Mouse (Mus musculus): ENCODE measurements around the gene Olfr1040. TPM values are rescaled to one million over a fixed set of nuclear protein-coding genes. Genes with fewer than 3 reads are reported as not detected.

Gene Olfr1040
- polyA plus RNA-seq, 1 experiment from 2014 or later: not detected

Other genes starting within 250 kb of the Olfr1040 start
- gene Olfr1024, start 241.7 kb downstream of the Olfr1040 start, polyA plus RNA-seq (2015; fragmentation: Nextera tagmentation; extraction: Ambion mirVana): not detected in 2 replicates
- not detected in 2 replicates for gene Olfr1025-ps1, start 231.5 kb downstream of the Olfr1040 start, polyA plus RNA-seq (2015; fragmentation: Nextera tagmentation; extraction: Ambion mirVana)
- not detected in 2 replicates for gene Olfr1026, start 225.2 kb downstream of the Olfr1040 start, polyA plus RNA-seq (2015; fragmentation: Nextera tagmentation; extraction: Ambion mirVana)
- not detected in 2 replicates for gene Olfr1028, start 196.3 kb downstream of the Olfr1040 start, polyA plus RNA-seq (2015; fragmentation: Nextera tagmentation; extraction: Ambion mirVana)
- gene Olfr1029, start 172.8 kb downstream of the Olfr1040 start, polyA plus RNA-seq (2015; fragmentation: Nextera tagmentation; extraction: Ambion mirVana): not detected in 2 replicates
- gene Olfr1030, start 167.5 kb downstream of the Olfr1040 start, polyA plus RNA-seq (2015; fragmentation: Nextera tagmentation; extraction: Ambion mirVana): not detected in 2 replicates
- not detected in 2 replicates for gene Olfr1031, start 156.4 kb downstream of the Olfr1040 start, polyA plus RNA-seq (2015; fragmentation: Nextera tagmentation; extraction: Ambion mirVana)
- gene Olfr1032, start 141.2 kb downstream of the Olfr1040 start, polyA plus RNA-seq (2015; fragmentation: Nextera tagmentation; extraction: Ambion mirVana): not detected in 2 replicates
- 1.6 and 3.0 TPM in 2 replicates for gene Olfr1033, start 126.1 kb downstream of the Olfr1040 start, polyA plus RNA-seq (2015; fragmentation: Nextera tagmentation; extraction: Ambion mirVana)
- gene Olfr1034, start 100.9 kb downstream of the Olfr1040 start, polyA plus RNA-seq (2015; fragmentation: Nextera tagmentation; extraction: Ambion mirVana): 0.02 TPM in 1 of 2 replicates, not detected in the other
- not detected in 2 replicates for gene Olfr1036, start 72.7 kb downstream of the Olfr1040 start, polyA plus RNA-seq (2015; fragmentation: Nextera tagmentation; extraction: Ambion mirVana)
- not detected in 2 replicates for gene Olfr1037, start 59.3 kb downstream of the Olfr1040 start, polyA plus RNA-seq (2015; fragmentation: Nextera tagmentation; extraction: Ambion mirVana)
- gene Olfr1039, start 10.8 kb downstream of the Olfr1040 start, polyA plus RNA-seq (2015; fragmentation: Nextera tagmentation; extraction: Ambion mirVana): not detected in 2 replicates
- gene Olfr1042, start 15.1 kb upstream of the Olfr1040 start, polyA plus RNA-seq (2015; fragmentation: Nextera tagmentation; extraction: Ambion mirVana): not detected in 2 replicates
- gene Olfr1043, start 20.8 kb upstream of the Olfr1040 start, polyA plus RNA-seq (2015; fragmentation: Nextera tagmentation; extraction: Ambion mirVana): not detected in 2 replicates
- not detected in 2 replicates for gene Olfr1044, start 31.1 kb upstream of the Olfr1040 start, polyA plus RNA-seq (2015; fragmentation: Nextera tagmentation; extraction: Ambion mirVana)
- gene Olfr52, start 39.0 kb upstream of the Olfr1040 start, polyA plus RNA-seq (2015; fragmentation: Nextera tagmentation; extraction: Ambion mirVana): not detected in 2 replicates
- not detected in 2 replicates for gene Olfr1045, start 56.3 kb upstream of the Olfr1040 start, polyA plus RNA-seq (2015; fragmentation: Nextera tagmentation; extraction: Ambion mirVana)
- gene Olfr1046, start 72.6 kb upstream of the Olfr1040 start, polyA plus RNA-seq (2015; fragmentation: Nextera tagmentation; extraction: Ambion mirVana): not detected in 2 replicates
- not detected in 2 replicates for gene Olfr1047, start 84.7 kb upstream of the Olfr1040 start, polyA plus RNA-seq (2015; fragmentation: Nextera tagmentation; extraction: Ambion mirVana)
- not detected in 2 replicates for gene Olfr1048, start 93.6 kb upstream of the Olfr1040 start, polyA plus RNA-seq (2015; fragmentation: Nextera tagmentation; extraction: Ambion mirVana)
- not detected in 2 replicates for gene Olfr1049, start 111.6 kb upstream of the Olfr1040 start, polyA plus RNA-seq (2015; fragmentation: Nextera tagmentation; extraction: Ambion mirVana)
- not detected in 2 replicates for gene Olfr1051, start 132.4 kb upstream of the Olfr1040 start, polyA plus RNA-seq (2015; fragmentation: Nextera tagmentation; extraction: Ambion mirVana)
- gene Olfr1052, start 145.7 kb upstream of the Olfr1040 start, polyA plus RNA-seq (2015; fragmentation: Nextera tagmentation; extraction: Ambion mirVana): not detected in 2 replicates
- gene Olfr1053, start 168.6 kb upstream of the Olfr1040 start, polyA plus RNA-seq (2015; fragmentation: Nextera tagmentation; extraction: Ambion mirVana): not detected in 2 replicates
- gene Olfr1054, start 188.7 kb upstream of the Olfr1040 start, polyA plus RNA-seq (2015; fragmentation: Nextera tagmentation; extraction: Ambion mirVana): not detected in 2 replicates
- gene Olfr1055, start 203.6 kb upstream of the Olfr1040 start, polyA plus RNA-seq (2015; fragmentation: Nextera tagmentation; extraction: Ambion mirVana): not detected in 2 replicates
- not detected in 2 replicates for gene Olfr1056, start 215.7 kb upstream of the Olfr1040 start, polyA plus RNA-seq (2015; fragmentation: Nextera tagmentation; extraction: Ambion mirVana)
- not detected in 2 replicates for gene Olfr1057, start 231.7 kb upstream of the Olfr1040 start, polyA plus RNA-seq (2015; fragmentation: Nextera tagmentation; extraction: Ambion mirVana)
- not detected in 2 replicates for gene Olfr1058, start 241.8 kb upstream of the Olfr1040 start, polyA plus RNA-seq (2015; fragmentation: Nextera tagmentation; extraction: Ambion mirVana)

All from intestine, embryonic 16.5 days (tissue).